Mouse (Mus musculus): ENCODE results near the gene Srgap1. TPM values are rescaled to one million over a fixed set of nuclear protein-coding genes. Genes with fewer than 3 reads are reported as not detected.

Srgap1 gene
- total and polyA plus RNA-seq, 2 experiments from 2014 or later = 28.5 to 31.1 TPM

DNA sequence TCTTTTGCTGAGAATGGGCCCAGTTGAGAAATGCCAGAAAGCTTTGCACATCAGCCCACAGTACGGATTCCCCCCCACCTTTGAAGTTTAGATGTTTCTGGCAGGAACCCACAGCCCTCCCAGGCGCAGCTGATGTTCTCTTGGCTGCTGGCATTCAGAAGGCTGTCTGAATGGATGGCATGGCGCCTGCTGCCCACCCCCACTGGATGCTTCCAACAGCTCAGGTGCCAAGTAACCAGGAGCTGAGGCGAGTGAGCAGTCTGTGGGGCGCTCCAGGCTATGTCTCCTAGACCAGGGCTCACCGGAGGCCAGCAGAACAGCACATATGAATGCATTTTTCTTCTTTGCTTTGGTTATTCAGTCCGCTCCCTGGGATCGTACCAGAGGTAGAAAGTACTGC, 100.9 kb downstream of the Srgap1 start:
- TF ChIP-seq CTCF (IDR thresholded peaks at IDR 0.05) = no peak
- no peaks in the 10 kb centered on the region for H3K9me3 ChIP-seq (ENCODE audit: low read length)
- peak overlapping the region; percentile 32; the same call in 1 of the 2 replicates for H3K27ac ChIP-seq (ENCODE audit: low read depth, low read length)
- no peaks in the 10 kb centered on the region for H3K4me1 ChIP-seq (ENCODE audit: insufficient read depth, low read length)
- no peaks in the 10 kb centered on the region for H3K27me3 ChIP-seq (ENCODE audit: insufficient read depth, low read length)
- no peak overlapping the region for H3K4me2 ChIP-seq (ENCODE audit: low read depth, low read length, poor library complexity, severe bottlenecking)
- DNase-seq (ENCODE audit: low spot score) = peak; percentile 89
- 72% methylated on average over 8 of the region's 8 CpGs for WGBS
- H3K4me3 ChIP-seq (ENCODE audit: low read depth, low read length) = no peak overlapping the region
- H3K9ac ChIP-seq (replicated peaks; ENCODE audit: low read length, poor library complexity, severe bottlenecking) = no peak overlapping the region
- no peaks in the 10 kb centered on the region for H3K36me3 ChIP-seq (ENCODE audit: insufficient read depth, low read length)
- ATAC-seq (ENCODE audit: low FRiP score) = peak; percentile 69

DNA sequence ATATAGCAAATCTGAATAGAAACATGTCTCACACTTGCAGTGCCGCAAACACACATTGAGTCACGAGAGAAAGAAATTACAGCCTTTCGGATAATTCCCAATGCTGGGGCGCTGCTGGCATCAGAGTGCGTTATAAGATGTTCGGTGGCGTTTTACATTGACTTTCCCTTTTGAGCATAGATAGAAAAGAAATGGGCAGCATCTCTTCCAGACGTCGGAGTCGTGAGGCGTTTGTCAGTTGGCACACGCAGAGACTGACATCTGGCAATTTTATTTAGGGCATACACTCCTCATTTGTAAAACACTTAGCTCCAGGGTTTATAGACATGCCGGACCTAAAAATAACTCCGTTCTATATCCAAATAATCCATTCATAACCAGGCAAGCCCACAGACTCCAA, 115.2 kb downstream of the Srgap1 start:
- no peak for TF ChIP-seq CTCF (IDR thresholded peaks at IDR 0.05)
- no peak overlapping the region for H3K27ac ChIP-seq (ENCODE audit: low read depth, low read length)
- no peaks in the 10 kb centered on the region for H3K27me3 ChIP-seq (ENCODE audit: insufficient read depth, low read length)
- no peak overlapping the region for H3K4me3 ChIP-seq (ENCODE audit: low read depth, low read length)
- H3K36me3 ChIP-seq (ENCODE audit: insufficient read depth, low read length) = no peaks in the 10 kb centered on the region; the same call in 1 of the 2 replicates
- no peaks in the 10 kb centered on the region for H3K9me3 ChIP-seq (ENCODE audit: low read length)
- WGBS = 75% methylated on average over 14 of the region's 14 CpGs
- H3K4me1 ChIP-seq (ENCODE audit: insufficient read depth, low read length) = 0 out of 2 replicates have a peak, but pooled peaks cover 7% of the 10 kb centered on the region
- H3K4me2 ChIP-seq (ENCODE audit: low read depth, low read length, poor library complexity, severe bottlenecking) = no peak overlapping the region
- DNase-seq (ENCODE audit: low spot score) = no peak
- no peak overlapping the region for H3K9ac ChIP-seq (replicated peaks; ENCODE audit: low read length, poor library complexity, severe bottlenecking)
- no peak for ATAC-seq (ENCODE audit: low FRiP score)

GRCm38 (mm10) chr10:121926094-121926493, 121.0 kb downstream of the Srgap1 start:
- H3K9ac ChIP-seq (replicated peaks; ENCODE audit: low read length, poor library complexity, severe bottlenecking) = no peak overlapping the region
- no peak overlapping the region for H3K4me2 ChIP-seq (ENCODE audit: low read depth, low read length, poor library complexity, severe bottlenecking)
- no peak overlapping the region for H3K27ac ChIP-seq (ENCODE audit: low read depth, low read length)
- TF ChIP-seq CTCF (IDR thresholded peaks at IDR 0.05) = no peak
- H3K36me3 ChIP-seq (ENCODE audit: insufficient read depth, low read length) = peaks cover 8% of the 10 kb centered on the region
- H3K9me3 ChIP-seq (ENCODE audit: low read length) = no peaks in the 10 kb centered on the region
- no peak overlapping the region for H3K4me3 ChIP-seq (ENCODE audit: low read depth, low read length)
- DNase-seq (ENCODE audit: low spot score) (no peak), ATAC-seq (ENCODE audit: low FRiP score) (no peak)
- 71% methylated on average over 3 of the region's 3 CpGs for WGBS
- no peaks in the 10 kb centered on the region for H3K27me3 ChIP-seq (ENCODE audit: insufficient read depth, low read length)
- no peaks in the 10 kb centered on the region for H3K4me1 ChIP-seq (ENCODE audit: insufficient read depth, low read length)

- H3K4me3 ChIP-seq (ENCODE audit: low read depth, low read length) = no peak overlapping the region
- peaks cover 4% of the 10 kb centered on the region; the same call in 1 of the 2 replicates for H3K36me3 ChIP-seq (ENCODE audit: insufficient read depth, low read length)
- ATAC-seq (ENCODE audit: low FRiP score) (no peak), DNase-seq (ENCODE audit: low spot score) (no peak)
- no peaks in the 10 kb centered on the region for H3K27me3 ChIP-seq (ENCODE audit: insufficient read depth, low read length)
- 59% methylated on average over 8 of the region's 8 CpGs for WGBS
- 0 out of 2 replicates have a peak, but pooled peaks cover 2% of the 10 kb centered on the region for H3K4me1 ChIP-seq (ENCODE audit: insufficient read depth, low read length)
- H3K27ac ChIP-seq (ENCODE audit: low read depth, low read length) = 0 out of 2 replicates have a peak overlapping the region, but pooled peaks have one; percentile 26
- TF ChIP-seq CTCF (IDR thresholded peaks at IDR 0.05) = no peak
- no peak overlapping the region for H3K4me2 ChIP-seq (ENCODE audit: low read depth, low read length, poor library complexity, severe bottlenecking)
- H3K9me3 ChIP-seq (ENCODE audit: low read length) = no peaks in the 10 kb centered on the region
- no peak overlapping the region for H3K9ac ChIP-seq (replicated peaks; ENCODE audit: low read length, poor library complexity, severe bottlenecking)
These were observed 128.1 kb downstream of the Srgap1 start for GRCm38 (mm10) chr10:121919016-121919415.

- H3K4me3 ChIP-seq (ENCODE audit: low read depth, low read length) = no peak overlapping the region
- DNase-seq (ENCODE audit: low spot score) (peak; percentile 72), ATAC-seq (ENCODE audit: low FRiP score) (no peak)
- H3K4me2 ChIP-seq (ENCODE audit: low read depth, low read length, poor library complexity, severe bottlenecking) = no peak overlapping the region
- H3K9me3 ChIP-seq (ENCODE audit: low read length) = no peaks in the 10 kb centered on the region
- H3K4me1 ChIP-seq (ENCODE audit: insufficient read depth, low read length) = 0 out of 2 replicates have a peak, but pooled peaks cover 2% of the 10 kb centered on the region
- H3K27me3 ChIP-seq (ENCODE audit: insufficient read depth, low read length) = no peaks in the 10 kb centered on the region
- peaks cover under 1% of the 10 kb centered on the region; the same call in 1 of the 2 replicates for H3K36me3 ChIP-seq (ENCODE audit: insufficient read depth, low read length)
- no peak overlapping the region for H3K27ac ChIP-seq (ENCODE audit: low read depth, low read length)
- 80% methylated on average over 3 of the region's 3 CpGs for WGBS
- no peak for TF ChIP-seq CTCF (IDR thresholded peaks at IDR 0.05)
- H3K9ac ChIP-seq (replicated peaks; ENCODE audit: low read length, poor library complexity, severe bottlenecking) = no peak overlapping the region
These were observed 128.5 kb downstream of the Srgap1 start for GRCm38 (mm10) chr10:121918579-121918978.

DNA sequence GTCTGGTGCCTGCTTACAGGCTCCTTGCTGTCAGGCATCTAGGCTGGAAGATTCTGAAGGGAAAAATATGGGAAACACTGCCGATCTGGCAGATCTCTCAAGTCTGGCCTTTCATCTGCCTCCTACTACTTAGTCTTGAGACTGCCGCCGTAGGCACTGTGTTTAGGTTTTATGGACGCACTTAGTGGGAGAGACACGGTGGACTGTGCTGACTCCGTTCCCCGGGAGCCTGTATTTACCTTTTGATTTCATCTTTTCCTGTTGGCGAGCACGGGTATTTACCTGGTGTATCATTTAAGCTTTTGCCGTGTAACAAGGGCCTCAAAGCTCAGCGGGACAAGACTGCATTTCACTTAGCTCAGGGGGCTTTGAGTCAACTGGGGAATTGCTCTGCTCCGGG, 131.6 kb downstream of the Srgap1 start:
- DNase-seq (ENCODE audit: low spot score) (no peak), ATAC-seq (ENCODE audit: low FRiP score) (no peak)
- Histone ChIP-seq H3K4me2 (ENCODE audit: low read depth, low read length, poor library complexity, severe bottlenecking) (no peak overlapping the region), H3K4me1 (ENCODE audit: insufficient read depth, low read length) (0 out of 2 replicates have a peak, but pooled peaks cover 2% of the 10 kb centered on the region), H3K27ac (ENCODE audit: low read depth, low read length) (no peak overlapping the region), H3K36me3 (ENCODE audit: insufficient read depth, low read length) (no peaks in the 10 kb centered on the region), H3K4me3 (ENCODE audit: low read depth, low read length) (no peak overlapping the region), H3K9me3 (ENCODE audit: low read length) (no peaks in the 10 kb centered on the region), H3K9ac (replicated peaks; ENCODE audit: low read length, poor library complexity, severe bottlenecking) (no peak overlapping the region), H3K27me3 (ENCODE audit: insufficient read depth, low read length) (no peaks in the 10 kb centered on the region)
- 82% methylated on average over 12 of the region's 12 CpGs for WGBS
- no peak for TF ChIP-seq CTCF (IDR thresholded peaks at IDR 0.05)
